Mouse (Mus musculus) gastrocnemius, postnatal 25 days (tissue): ENCODE measurements around the gene Slc1a2. TPM values are rescaled to one million over a fixed set of nuclear protein-coding genes. Genes with fewer than 3 reads are reported as not detected.

Source experiments
- DNase-seq: peaks from one replicate; pipeline ENCODE4 v3.0.0; 2022
- long read RNA-seq, 2 experiments: library from polyadenylated mRNA; stranded (forward); transcript quantifications; one replicate each; pipeline ENCODE4 v2.0.0; 2021
- total RNA-seq, 2 experiments: library from RNA; stranded (reverse); gene quantifications; 1 replicate in 1 of 2; 2 replicates in 1 of 2; pipeline ENCODE4 v1.2.3; 2021

Slc1a2 gene
- total RNA-seq = under 1 TPM; 0.05 to 0.69 TPM
- long read RNA-seq, experiment 1 = 0 reads
- long read RNA-seq, experiment 2 = 0 reads

DNA sequence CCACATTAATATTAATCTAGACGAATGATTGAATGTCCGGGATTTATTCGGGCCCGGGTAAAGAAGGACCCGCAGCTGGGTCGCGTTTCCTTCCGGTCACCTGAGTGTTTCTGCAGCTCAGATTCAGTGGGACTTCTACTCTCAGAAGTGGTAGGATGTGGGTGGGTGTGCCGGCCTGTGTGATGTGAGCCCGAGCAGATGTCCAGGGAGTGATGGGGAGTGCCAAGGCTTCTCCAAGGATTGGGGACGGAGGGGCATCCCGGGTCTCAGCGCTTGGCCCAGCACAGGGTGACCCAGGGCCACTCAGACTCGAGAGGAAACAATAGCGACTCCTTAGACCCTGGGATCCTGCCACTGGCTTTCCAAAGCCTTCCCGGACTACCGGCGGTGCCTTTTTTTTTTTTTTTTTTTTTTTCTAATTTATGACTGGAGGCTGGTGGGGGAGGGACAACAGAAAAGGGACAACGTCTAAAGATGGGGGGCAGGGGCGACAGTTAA, at the start of gene Slc1a2:
TSS of gene Slc1a2 (plus strand) at position 497 of the 498 bp plus-strand sequence.
- no peak for DNase-seq

- DNase-seq = no peak
Measured at GRCm38 (mm10) chr2:102610485-102610884, 48.0 kb upstream of the Slc1a2 start.

- no peak for DNase-seq
Measured at GRCm38 (mm10) chr2:102616637-102617036, 41.8 kb upstream of the Slc1a2 start.

DNA sequence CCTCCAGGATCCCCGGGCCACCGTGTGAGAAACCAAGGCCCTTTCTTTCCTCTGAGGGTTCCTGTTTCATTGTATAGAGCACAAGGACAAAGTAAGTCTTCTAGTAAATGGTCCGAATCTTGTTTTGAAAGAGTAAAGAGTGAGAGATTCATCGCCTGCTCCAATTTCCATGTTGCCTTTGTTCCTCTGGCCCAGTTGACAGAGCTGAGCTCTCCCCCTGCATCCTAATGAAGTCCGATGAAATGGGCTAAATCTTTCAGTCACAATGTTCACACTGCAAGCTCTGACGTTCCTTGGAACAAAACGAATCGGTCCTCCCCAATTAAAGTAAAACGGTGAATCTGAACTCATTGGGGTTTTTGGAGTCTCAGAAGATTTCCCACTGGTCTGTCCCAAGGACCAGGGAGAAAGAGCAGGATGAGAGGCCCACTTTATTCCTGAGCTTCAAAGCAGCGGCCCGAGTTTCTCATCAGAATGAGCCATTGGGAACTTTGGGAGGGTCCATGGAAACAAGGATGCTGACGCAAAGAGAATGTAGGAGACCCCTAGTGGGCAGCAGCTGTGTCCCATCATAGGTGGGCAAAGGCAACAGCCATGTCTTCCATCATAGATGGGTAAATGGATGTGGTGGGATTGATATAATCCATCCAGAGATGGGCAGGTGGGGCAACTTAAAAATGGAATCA, 37.6 kb upstream of the Slc1a2 start:
- no peak for DNase-seq

GRCm38 (mm10) chr2:102622176-102622575, 36.3 kb upstream of the Slc1a2 start:
- no peak for DNase-seq

DNA sequence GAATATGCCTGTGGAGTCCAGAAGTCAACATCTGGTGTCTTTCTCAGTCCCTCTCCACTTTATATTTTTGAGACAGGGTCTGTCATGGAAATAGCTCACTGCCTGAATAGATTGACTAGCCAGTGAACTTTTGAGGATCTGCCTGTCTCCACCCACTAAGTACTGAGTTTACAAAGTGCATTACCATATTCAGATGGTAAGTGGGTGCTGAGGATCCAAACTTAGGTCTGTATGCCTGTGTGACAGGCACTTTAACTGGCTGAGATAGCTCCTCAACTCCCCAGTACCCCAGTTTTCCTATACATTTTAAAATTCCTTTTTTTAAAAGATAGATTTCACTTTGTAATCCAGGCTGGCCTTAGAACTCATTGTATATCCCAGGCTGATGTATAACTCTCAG, 35.5 kb upstream of the Slc1a2 start:
- no peak for DNase-seq

GRCm38 (mm10) chr2:102624538-102624937, 33.9 kb upstream of the Slc1a2 start:
- no peak for DNase-seq

- no peak for DNase-seq
Measured at GRCm38 (mm10) chr2:102632361-102632760, 26.1 kb upstream of the Slc1a2 start.

GRCm38 (mm10) chr2:102634010-102634409, 24.4 kb upstream of the Slc1a2 start:
- no peak for DNase-seq

- no peak for DNase-seq
Measured at GRCm38 (mm10) chr2:102635523-102636060, 22.9 kb upstream of the Slc1a2 start.

DNA sequence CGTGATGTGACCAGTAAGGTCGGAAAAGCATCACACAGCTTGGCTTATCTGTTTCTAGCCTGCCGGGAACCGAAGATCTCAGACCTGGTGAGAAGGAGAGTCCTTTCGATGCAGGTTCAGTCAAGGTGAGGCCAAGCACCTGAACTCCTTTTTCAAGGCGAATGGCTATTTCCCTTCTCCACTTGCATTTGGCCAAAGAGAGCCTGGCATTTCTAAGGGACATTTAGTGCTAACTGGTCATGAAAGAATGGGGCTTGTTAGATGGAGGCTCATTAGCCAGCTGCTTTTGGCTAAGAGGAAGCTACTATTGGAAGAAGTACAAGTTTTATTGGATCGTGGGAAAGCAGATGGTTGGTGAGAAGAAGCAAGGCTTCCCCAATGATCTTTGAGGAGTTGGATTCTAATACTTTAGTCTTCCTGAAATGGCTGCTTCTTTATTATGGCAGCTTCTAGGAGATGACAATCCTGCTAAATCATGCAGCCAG, 22.3 kb upstream of the Slc1a2 start:
- no peak for DNase-seq

DNA sequence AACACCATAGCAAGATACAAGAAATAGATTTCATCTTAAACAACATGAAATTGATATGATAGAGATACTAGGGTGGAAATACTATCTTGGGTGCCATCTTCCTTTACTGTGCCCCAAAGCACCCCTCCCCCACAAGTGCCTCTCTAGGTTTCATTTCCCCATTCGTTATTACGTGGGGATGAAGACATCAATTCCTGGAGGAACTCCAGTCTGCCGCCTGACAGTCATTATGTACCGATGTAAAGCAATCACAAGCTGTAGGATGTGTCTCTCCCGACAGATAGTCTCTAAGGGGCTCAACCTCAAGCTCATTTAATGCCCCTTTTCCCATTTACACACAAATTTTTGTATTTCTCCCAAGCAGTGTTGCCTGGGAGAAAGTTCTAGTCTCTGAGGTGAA, 20.3 kb upstream of the Slc1a2 start:
- no peak for DNase-seq

GRCm38 (mm10) chr2:102638690-102639089, 19.8 kb upstream of the Slc1a2 start:
- DNase-seq = no peak

DNA sequence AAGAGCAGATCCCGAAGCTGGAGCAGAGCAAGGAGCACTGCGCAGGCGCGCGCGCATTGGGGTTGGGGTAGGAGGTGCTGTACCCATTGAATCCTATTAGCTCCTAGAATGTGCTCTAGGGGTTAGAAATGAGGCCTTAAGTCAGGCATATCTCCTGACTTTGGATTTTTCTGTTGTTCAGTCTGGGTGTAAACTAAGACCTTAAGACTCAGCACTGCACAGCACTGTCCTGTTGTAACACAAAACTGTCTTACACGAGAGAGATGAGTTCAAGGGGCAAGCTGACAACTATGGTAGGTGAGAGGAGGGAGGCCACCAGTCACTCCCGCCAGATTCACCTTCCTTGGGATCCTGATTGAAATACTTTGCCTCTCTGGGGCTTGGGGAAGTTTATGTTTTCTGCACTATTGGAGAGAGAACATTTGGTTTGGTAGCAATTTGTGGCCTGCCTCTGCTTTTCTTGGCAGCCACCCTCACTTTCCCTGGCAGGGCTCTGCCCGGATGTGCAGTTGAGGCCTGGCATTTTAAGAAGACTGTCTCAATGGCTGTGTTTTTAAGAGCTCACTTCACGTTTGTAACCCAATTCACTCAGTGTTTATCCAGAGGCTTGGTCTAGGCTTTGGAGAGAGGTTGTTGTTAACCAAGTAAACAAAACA, 9.5 kb upstream of the Slc1a2 start:
- no peak for DNase-seq

- DNase-seq = no peak
Measured at GRCm38 (mm10) chr2:102650322-102650721, 8.1 kb upstream of the Slc1a2 start.

DNA sequence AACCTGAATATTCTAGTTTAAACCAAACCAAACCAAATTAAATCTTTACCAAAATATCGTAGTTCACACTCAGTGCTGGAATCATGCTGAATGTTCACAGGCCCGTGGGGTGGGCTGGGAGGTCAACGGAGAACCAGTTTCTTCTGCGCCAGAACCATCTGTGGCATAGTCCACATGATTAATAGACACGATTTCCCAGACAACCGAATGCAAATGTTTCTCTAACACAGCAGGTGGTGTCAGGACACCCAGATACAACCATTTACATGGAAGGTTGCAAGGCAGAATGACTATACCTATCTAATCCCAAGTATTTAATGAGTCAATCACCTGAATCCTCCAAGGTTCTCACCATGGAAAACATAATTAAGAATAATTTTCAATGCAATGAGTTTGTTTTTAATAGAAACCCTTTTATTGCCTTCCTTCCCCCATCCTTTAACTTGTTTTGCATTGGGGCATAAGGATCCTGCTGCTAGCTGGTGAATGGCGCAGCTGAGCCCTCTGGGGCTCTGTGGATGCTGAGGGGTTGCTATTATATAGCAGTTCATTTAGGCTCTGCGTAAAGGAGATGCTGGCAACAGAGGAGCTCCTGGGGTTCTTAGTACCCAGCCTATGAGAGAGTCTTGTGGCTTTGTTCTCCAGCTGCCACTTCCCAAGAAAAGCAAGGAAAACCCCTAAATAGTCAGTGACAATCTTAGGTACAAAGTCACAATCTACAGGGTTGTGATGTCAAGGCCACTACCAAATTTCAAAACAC, 2.3 kb upstream of the Slc1a2 start:
- DNase-seq = no peak

DNA sequence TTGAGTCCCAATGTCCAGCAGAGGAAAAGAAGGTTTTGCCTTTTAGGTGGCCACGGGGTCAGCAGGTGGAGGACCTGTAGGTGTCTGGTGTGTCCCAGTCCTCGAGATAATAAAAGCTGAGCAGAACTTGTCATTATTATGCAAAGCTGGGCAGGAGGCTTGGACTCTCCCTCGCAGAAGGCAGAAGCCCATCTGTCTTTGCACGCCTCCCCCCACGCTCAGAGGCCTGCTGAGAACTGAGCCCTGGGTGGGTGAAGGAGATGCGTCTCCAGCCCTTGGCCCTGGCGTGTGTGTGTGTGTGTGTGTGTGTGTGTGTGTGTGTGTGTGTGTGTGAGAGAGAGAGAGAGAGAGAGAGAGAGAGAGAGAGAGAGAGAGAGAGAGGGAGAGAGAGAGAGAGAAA, 733 bp upstream of the Slc1a2 start:
- DNase-seq = no peak

DNA sequence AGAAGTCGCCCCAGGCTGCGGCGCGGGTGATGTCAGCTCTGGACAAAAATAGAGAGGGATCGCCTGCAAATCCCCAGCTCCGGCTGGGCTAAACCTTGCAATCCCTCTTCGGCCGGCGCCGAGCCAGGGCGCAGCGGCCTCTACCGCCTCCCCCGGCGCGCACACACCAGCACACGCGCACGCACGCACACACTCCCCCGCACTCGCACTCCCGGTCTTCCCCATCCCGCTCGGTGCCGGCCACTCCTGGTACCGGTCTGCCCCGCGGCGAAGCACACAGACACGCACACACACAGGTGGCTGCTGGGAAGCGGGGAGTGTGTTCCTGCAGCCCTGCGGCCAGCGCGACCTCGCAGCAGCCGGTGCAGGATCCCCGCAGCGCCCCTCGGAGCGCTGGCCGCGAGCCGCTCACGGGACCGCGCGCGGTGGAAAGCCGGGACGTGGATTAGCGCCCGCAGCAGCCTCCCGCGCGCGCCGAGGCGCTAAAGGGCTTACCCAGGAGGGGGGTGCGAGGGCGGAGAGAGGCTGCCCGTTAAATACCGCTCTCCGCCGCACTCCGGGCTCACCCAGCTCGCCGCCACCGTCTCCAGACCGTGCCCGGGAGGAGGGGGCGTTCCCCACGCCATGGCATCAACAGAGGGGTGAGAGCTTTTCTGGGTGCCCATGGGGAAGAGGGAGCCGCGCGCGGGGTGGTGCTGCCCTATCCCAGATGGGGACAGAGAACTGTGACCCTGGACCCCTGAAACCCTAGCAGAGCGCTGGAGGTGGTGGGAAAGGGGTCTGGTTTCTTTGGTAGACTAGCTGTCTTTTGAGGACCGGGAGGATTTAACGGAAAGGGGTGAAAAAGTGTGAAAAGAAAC, 432 bp downstream of the Slc1a2 start:
- no peak for DNase-seq

- no peak for DNase-seq
Measured at GRCm38 (mm10) chr2:102659521-102659830, 1.0 kb downstream of the Slc1a2 start.

GRCm38 (mm10) chr2:102661052-102661451, 2.6 kb downstream of the Slc1a2 start:
- DNase-seq = no peak

DNA sequence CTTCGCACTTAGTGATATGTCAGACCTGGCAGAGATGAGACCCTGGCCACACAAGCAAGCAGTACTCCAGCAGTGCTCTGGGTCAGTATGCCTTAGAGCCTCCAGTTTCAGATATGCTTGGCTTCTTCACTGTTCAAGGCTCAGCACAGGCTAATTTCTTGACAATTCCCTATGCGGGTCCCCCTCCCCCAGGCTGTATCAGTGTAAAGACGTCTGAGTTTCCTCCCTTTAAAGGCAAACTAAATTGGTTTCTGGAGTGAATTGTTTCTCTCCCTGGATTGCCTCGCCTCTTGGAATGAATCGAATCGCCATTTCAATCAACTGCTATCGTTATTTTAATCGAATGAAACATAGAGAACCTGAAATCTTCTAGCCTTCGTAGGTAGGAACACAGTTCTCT, 4.5 kb downstream of the Slc1a2 start:
- no peak for DNase-seq

GRCm38 (mm10) chr2:102663339-102663738, 4.9 kb downstream of the Slc1a2 start:
- no peak for DNase-seq
